Mouse (Mus musculus) lung, embryonic 15.5 days (tissue): ENCODE measurements at regions not wholly inside any gene's neighbourhood (a gene's known extent, or its start where the extent isn't known, plus 50 kb on each side); places are given as distances from the start of the nearest gene placed in this dataset.

Experiments
- ATAC-seq: fragments of 200-750 bp; cut with Nextera tagmentation; 2 replicates; pipeline ENCODE4 v1.8.0; 2017; ENCODE audit warnings: moderate number of reproducible peaks, borderline replicate concordance; ENCODE audit not compliant: low FRiP score, low TSS enrichment; ENCODE audit errors: extremely low read depth
- H3K27ac ChIP-seq: fragments of 300-500 bp; sonication (generic); 2 replicates; pipeline ENCODE4 v1.5.1; 2015; ENCODE audit warnings: moderate library complexity, mild to moderate bottlenecking, inconsistent platforms
- H3K27me3 ChIP-seq: fragments of 300-500 bp; sonication (generic); 2 replicates; pipeline ENCODE4 v1.6.1; 2015; ENCODE audit warnings: inconsistent platforms
- H3K36me3 ChIP-seq: fragments of 300-500 bp; sonication (generic); 2 replicates; pipeline ENCODE4 v1.6.1; 2015; ENCODE audit warnings: inconsistent platforms
- H3K4me1 ChIP-seq: fragments of 300-500 bp; sonication (generic); 2 replicates; pipeline ENCODE4 v1.6.1; 2015; ENCODE audit warnings: inconsistent platforms
- H3K4me2 ChIP-seq: fragments of 300-500 bp; sonication (generic); 2 replicates; pipeline ENCODE4 v1.6.1; 2015; ENCODE audit warnings: inconsistent platforms, mild to moderate bottlenecking, moderate library complexity
- H3K4me3 ChIP-seq: fragments of 300-500 bp; sonication (generic); 2 replicates; pipeline ENCODE4 v1.5.1; 2015; ENCODE audit warnings: mild to moderate bottlenecking, inconsistent platforms
- H3K9ac ChIP-seq: fragments of 300-500 bp; sonication (generic); 2 replicates; pipeline ENCODE4 v1.6.1; 2015; ENCODE audit warnings: inconsistent platforms
- H3K9me3 ChIP-seq: fragments of 300-500 bp; sonication (generic); 2 replicates; pipeline ENCODE4 v1.6.1; 2016; ENCODE audit warnings: inconsistent platforms
- WGBS: fragments of 180-500 bp; shearing (Covaris S2); methylation state at CpG from one replicate; pipeline ENCODE4 v1.1.7; 2015; 5-methylcytosine and 5-hydroxymethylcytosine counted together

DNA sequence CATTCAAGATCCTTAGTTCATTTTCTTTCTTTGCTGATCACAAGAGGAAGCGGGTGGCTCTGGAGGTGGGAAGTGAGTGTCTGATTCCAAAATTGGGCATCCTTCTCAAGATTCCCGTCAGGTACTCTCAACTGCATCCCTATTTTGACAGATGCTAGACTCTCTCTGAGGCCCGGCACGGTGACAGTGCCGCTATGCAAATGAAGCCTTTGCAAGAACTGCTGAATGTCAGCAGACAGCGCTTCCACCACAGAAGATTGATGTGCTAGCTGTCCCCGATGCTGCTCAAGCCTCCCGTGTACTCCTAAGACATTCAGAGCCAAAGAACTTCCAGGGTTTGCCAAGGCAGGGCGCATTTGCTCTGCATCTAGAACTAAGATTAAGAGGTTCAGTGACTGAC lies 50.9 kb upstream of the Cpne4 start:
- no peak overlapping the region for H3K27ac ChIP-seq
- no peak for ATAC-seq

DNA sequence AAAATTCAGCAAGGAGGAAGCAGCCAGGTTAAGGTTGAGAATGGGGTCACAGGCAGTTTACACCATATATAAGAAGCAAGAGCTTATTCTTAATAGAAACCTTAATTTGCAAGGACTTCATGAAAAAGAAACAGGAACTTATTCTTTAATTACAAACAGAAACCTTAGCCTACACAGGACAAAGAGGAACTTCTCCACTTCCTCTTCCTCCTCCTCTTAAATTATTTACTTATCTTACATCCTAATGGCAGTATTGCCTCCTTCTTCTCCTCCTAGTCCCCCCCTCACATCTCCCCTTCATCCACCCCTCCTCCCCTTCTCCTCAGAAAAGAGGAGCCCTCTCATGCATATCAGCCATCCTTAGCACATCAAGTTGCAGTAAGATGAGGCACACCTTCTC lies 56.4 kb upstream of the Cpne4 start:
- ATAC-seq = no peak
- Histone ChIP-seq H3K4me3 (no peak overlapping the region), H3K36me3 (no peaks in the 10 kb centered on the region), H3K27me3 (no peaks in the 10 kb centered on the region), H3K9ac (no peak overlapping the region), H3K4me1 (no peaks in the 10 kb centered on the region), H3K4me2 (no peak overlapping the region), H3K9me3 (no peaks in the 10 kb centered on the region), H3K27ac (no peak overlapping the region)

More for the DNA sequence above, 50.9 kb upstream of the Cpne4 start:
- Histone ChIP-seq H3K4me3 (no peak overlapping the region), H3K27me3 (no peaks in the 10 kb centered on the region), H3K4me1 (no peaks in the 10 kb centered on the region), H3K9me3 (no peaks in the 10 kb centered on the region), H3K4me2 (no peak overlapping the region), H3K36me3 (no peaks in the 10 kb centered on the region), H3K9ac (no peak overlapping the region)
- 59% methylated on average over 9 of the region's 9 CpGs for WGBS

DNA sequence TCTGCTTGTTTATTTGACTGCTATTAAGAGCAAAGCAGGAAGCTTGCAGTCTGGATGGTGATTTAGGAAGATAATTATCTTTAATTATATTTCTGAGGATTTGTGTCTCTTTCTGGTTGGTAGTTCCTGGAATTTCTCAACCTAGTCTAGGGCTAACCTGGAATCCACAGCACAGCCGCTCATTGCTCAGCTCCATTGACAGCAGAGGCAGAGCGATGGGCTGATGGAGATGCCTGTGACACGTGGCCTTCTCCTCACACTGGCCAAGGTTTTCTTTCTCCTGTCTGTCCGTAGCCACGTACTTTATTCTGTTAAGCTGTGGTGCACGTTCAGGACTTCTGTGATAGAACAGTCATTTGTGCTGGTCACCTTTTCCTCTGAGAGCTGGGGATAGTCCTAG lies 57.7 kb upstream of the Cpne4 start:
- 29% methylated on average over 6 of the region's 6 CpGs for WGBS
- Histone ChIP-seq H3K36me3 (no peaks in the 10 kb centered on the region), H3K27ac (no peak overlapping the region), H3K9ac (no peak overlapping the region), H3K4me3 (no peak overlapping the region), H3K4me2 (no peak overlapping the region), H3K4me1 (no peaks in the 10 kb centered on the region), H3K9me3 (no peaks in the 10 kb centered on the region), H3K27me3 (no peaks in the 10 kb centered on the region)
- ATAC-seq = no peak

DNA sequence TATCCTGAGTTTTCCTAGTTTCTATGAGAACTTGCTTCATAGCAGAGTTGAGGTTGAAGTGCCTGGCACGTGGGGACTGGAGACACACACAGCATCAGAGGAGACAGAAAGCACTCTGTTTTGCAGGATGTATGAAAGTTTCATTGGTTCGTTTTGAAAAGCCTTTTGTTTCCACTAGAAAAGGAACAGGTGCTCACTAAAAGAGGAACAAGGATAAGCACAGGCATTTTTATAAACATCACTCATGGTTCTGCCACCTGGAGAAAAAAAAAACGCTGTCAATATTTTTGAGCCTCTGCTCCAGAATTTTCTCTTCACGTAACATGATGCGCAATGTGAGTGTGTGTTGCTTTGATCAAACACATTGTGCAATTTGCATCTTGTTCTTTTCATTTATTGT lies 64.6 kb upstream of the Cpne4 start:
- Histone ChIP-seq H3K4me3 (no peak overlapping the region), H3K36me3 (no peaks in the 10 kb centered on the region), H3K9me3 (no peaks in the 10 kb centered on the region), H3K4me2 (no peak overlapping the region), H3K27me3 (no peaks in the 10 kb centered on the region), H3K27ac (no peak overlapping the region), H3K4me1 (no peaks in the 10 kb centered on the region), H3K9ac (no peak overlapping the region)
- ATAC-seq = no peak
- 59% methylated on average over 5 of the region's 5 CpGs for WGBS

DNA sequence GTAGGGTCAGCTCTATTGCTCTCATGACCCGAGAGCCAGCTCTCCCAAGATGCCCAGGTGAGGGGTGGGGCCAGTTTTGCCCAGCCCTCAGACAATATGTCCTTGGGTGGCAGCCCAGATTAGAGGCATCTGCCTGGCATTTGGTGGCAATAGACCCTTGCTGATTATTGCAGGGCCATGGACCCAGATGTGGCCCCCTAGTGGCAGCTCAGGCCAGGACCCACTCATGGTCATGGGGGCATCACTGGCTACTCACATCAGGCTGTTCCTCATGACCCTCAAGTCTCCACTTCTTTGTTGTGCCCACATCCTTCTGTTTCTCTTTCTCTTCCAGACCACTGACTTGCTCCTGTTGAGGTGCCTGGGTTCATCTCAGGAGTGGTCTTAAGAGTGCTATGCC lies 66.4 kb upstream of the Cpne4 start:
- no peaks in the 10 kb centered on the region for H3K4me1 ChIP-seq
- ATAC-seq = no peak

DNA sequence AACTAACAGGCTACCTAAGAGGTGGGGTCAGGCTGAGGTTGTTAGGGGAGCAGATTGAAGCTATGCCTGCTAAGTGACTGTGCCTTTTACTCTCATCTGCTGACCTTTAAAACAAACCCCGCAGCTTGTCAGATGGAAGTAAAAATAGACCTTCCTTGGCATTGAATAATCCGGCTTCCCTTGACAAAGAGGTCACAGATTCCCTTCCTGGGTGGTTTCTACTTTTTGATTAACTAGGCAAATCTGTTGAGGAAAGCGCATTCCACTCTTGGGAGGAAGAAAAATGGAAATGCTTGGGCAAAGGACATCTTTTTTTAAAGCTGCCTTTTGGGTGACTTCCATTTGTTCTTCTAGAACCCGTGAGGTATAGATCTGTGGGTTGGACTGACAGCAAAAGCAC lies 72.3 kb upstream of the Cpne4 start:
- 59% methylated on average over 4 of the region's 4 CpGs for WGBS
- H3K36me3 ChIP-seq = no peaks in the 10 kb centered on the region
- no peaks in the 10 kb centered on the region for H3K9me3 ChIP-seq
- ATAC-seq = no peak
- no peak overlapping the region for H3K9ac ChIP-seq
- H3K4me1 ChIP-seq = no peaks in the 10 kb centered on the region
- no peak overlapping the region for H3K4me2 ChIP-seq
- no peak overlapping the region for H3K4me3 ChIP-seq
- no peak overlapping the region for H3K27ac ChIP-seq
- H3K27me3 ChIP-seq = no peaks in the 10 kb centered on the region

More for the DNA sequence above, 66.4 kb upstream of the Cpne4 start:
- Histone ChIP-seq H3K27ac (no peak overlapping the region), H3K27me3 (no peaks in the 10 kb centered on the region), H3K36me3 (no peaks in the 10 kb centered on the region), H3K9ac (no peak overlapping the region), H3K9me3 (no peaks in the 10 kb centered on the region), H3K4me3 (no peak overlapping the region), H3K4me2 (no peak overlapping the region)
- WGBS = 73% methylated on average over 1 of the region's 1 CpGs

DNA sequence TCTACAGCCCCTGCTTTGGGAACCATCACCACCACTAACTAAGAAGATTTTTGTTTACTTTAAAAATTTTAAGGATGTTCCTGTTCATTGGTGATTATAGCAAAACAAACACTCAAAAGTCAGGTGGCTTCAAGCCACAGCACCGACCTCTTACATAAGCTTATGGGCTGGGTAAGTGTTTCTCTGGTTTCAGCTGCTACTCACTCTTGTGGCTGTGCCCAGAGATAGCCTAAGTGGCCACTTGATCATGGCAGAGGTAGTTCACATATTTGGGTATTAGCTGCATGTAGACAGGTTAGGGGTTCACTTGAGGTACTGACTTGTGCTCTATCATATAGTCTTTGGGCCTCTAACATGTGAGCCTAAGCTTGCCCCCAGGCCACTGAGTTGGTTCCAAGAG lies 79.8 kb upstream of the Cpne4 start:
- Histone ChIP-seq H3K36me3 (no peaks in the 10 kb centered on the region), H3K9ac (no peak overlapping the region), H3K9me3 (no peaks in the 10 kb centered on the region), H3K4me2 (no peak overlapping the region), H3K27me3 (no peaks in the 10 kb centered on the region), H3K4me1 (no peaks in the 10 kb centered on the region), H3K4me3 (no peak overlapping the region), H3K27ac (no peak overlapping the region)
- WGBS = 23% methylated on average over 1 of the region's 1 CpGs
- ATAC-seq = 0 out of 2 replicates have a peak, but pooled peaks have one; percentile 55

DNA sequence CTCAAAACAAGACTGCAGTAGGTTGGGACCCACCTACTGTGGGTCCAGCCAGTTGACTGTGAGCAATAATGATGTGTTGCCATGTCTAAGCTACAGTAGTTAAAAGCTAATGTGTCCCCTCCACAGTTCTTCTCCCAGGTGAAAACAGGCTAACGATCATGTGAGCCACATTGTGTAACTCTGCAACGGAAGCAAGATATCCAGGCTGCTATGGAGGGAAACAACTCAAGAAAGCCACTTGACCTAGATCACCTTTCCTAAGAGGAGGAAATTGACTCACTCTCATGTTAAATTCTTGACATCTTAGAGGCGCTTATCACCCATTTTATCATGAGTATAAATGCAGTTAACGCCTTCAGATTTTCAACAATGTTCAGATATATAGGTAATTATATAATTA lies 83.4 kb upstream of the Cpne4 start:
- no peak overlapping the region for H3K27ac ChIP-seq
- no peaks in the 10 kb centered on the region for H3K27me3 ChIP-seq
- WGBS = 59% methylated on average over 4 of the region's 4 CpGs
- H3K9me3 ChIP-seq = no peaks in the 10 kb centered on the region
- no peak overlapping the region for H3K4me3 ChIP-seq
- no peak for ATAC-seq
- H3K36me3 ChIP-seq = no peaks in the 10 kb centered on the region
- no peaks in the 10 kb centered on the region for H3K4me1 ChIP-seq
- H3K9ac ChIP-seq = no peak overlapping the region
- H3K4me2 ChIP-seq = no peak overlapping the region

DNA sequence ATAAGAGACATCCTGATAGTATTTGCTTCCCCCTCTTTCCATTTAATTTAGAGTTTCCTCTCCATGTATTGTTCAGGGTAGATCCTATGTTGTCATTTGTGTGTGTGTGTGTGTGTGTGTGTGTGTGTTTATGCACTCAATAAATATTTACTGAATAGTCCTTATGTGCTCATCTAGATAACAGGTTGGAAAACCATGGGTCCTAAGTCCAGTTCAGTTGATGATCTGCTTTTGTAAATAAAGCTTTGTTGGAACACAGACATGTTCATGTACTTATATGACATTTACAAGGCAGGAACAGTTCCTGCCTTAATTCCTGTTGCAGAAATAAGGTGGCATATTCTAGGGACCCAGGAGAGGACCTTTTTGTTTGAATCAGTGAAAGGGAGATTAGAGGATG lies 87.0 kb upstream of the Cpne4 start:
- H3K36me3 ChIP-seq = no peaks in the 10 kb centered on the region
- H3K27me3 ChIP-seq = no peaks in the 10 kb centered on the region
- no peaks in the 10 kb centered on the region for H3K4me1 ChIP-seq
- no peak overlapping the region for H3K4me3 ChIP-seq
- H3K4me2 ChIP-seq = no peak overlapping the region
- no peak overlapping the region for H3K27ac ChIP-seq
- no peak overlapping the region for H3K9ac ChIP-seq
- no peaks in the 10 kb centered on the region for H3K9me3 ChIP-seq
- ATAC-seq = no peak

DNA sequence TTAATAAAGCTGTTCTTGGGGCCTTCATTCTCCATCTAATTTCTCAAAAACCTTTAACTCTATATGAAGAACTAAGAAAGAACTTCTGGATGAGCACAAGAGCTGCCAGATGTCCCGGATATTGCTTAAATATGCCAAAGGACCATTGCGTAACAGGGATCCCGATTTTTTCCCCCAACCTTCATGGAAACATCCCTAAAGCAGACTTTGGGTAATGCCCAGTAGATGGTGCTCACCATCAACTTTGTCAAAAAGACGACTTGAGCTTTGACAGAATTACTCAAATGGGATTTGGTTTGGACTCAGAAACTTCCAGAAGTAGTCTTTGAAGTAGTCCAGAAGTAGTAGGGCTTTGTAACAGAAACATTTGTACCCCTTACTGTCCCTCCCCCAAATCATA lies 89.5 kb upstream of the Cpne4 start:
- no peaks in the 10 kb centered on the region for H3K4me1 ChIP-seq
- H3K27ac ChIP-seq = no peak overlapping the region
- ATAC-seq = no peak
- H3K4me2 ChIP-seq = no peak overlapping the region
- 22% methylated on average over 4 of the region's 4 CpGs for WGBS
- H3K9me3 ChIP-seq = no peaks in the 10 kb centered on the region
- H3K27me3 ChIP-seq = no peaks in the 10 kb centered on the region
- H3K4me3 ChIP-seq = no peak overlapping the region
- no peak overlapping the region for H3K9ac ChIP-seq
- no peaks in the 10 kb centered on the region for H3K36me3 ChIP-seq

DNA sequence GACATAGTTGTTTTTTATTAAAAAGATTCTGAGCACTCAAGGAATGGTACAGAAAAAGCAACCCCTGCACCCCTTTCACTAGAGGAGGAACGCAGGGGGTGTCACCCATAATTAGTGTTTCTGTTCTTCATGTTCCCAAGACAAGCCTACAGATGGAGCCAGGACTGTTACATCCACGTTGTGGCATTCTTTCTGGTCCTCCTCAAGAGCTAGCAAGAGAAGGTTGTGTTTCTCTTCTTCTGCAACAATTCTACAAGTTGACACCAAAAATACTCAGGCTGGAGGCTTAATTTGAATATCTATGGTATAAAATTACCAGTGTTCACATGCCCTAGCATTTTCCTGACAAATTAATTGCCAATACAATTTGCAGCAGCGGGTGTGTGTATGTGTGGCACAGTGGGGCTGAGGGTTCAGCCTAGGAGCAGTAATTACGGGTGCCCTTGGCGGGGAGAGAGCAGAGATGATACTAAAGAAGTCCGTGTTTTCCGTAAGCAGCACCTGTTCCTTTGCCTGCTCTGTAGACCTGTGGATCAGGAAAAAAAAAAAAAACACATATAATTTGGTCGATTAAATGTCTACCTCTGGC lies 98.4 kb upstream of the Cpne4 start:
- no peaks in the 10 kb centered on the region for H3K36me3 ChIP-seq
- no peak overlapping the region for H3K27ac ChIP-seq
- no peak overlapping the region for H3K9ac ChIP-seq
- no peak overlapping the region for H3K4me3 ChIP-seq
- H3K4me1 ChIP-seq = 0 out of 2 replicates have a peak, but pooled peaks cover 7% of the 10 kb centered on the region
- H3K9me3 ChIP-seq = no peaks in the 10 kb centered on the region
- no peak for ATAC-seq
- no peaks in the 10 kb centered on the region for H3K27me3 ChIP-seq
- H3K4me2 ChIP-seq = no peak overlapping the region
- WGBS = 72% methylated on average over 8 of the region's 8 CpGs

DNA sequence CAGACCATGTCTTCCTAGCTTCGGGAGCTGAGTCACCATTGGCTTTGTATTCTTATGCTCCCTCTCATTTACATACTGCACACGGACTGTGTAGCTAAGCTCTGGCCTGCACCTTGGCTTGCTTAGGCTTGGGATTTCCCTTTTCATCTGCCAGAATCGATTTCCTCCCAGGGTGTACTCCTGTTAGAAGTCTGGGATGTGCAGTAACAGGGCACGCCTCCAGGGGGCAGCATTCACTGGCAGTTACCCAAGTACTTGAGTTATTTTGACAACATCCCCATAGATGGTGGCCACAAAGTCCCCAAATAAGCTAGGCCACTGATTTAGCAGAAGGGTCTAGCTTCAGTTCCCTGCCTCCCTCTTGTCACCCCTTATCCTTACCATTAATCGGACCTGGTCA lies 102.2 kb upstream of the Cpne4 start:
- Histone ChIP-seq H3K36me3 (no peaks in the 10 kb centered on the region), H3K4me1 (0 out of 2 replicates have a peak, but pooled peaks cover 7% of the 10 kb centered on the region), H3K9ac (no peak overlapping the region), H3K9me3 (no peaks in the 10 kb centered on the region), H3K4me2 (no peak overlapping the region), H3K27ac (no peak overlapping the region), H3K27me3 (no peaks in the 10 kb centered on the region), H3K4me3 (no peak overlapping the region)
- WGBS = 54% methylated on average over 5 of the region's 5 CpGs
- no peak for ATAC-seq

DNA sequence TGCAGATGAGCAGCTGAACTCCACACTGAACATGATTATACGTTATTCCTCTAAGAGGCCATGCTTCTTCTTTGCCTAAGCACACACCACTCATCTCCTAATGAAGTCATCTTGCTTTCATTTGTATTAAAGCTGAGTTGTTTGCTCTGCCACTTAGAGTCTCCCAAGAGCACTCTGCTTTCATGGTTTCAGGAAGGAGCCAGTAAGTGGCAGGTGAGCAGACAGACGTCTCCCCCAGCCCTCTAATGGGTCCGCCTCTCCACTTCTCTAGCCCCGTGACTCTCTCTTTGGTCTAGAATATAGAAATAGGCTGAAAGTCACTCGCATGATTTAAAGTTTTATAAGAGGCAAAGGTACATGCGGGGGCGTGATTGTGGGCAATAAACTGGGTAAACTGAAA lies 103.8 kb upstream of the Cpne4 start:
- Histone ChIP-seq H3K27ac (no peak overlapping the region), H3K4me2 (no peak overlapping the region), H3K4me3 (no peak overlapping the region), H3K9me3 (no peaks in the 10 kb centered on the region), H3K27me3 (no peaks in the 10 kb centered on the region), H3K36me3 (no peaks in the 10 kb centered on the region), H3K4me1 (0 out of 2 replicates have a peak, but pooled peaks cover 7% of the 10 kb centered on the region), H3K9ac (no peak overlapping the region)
- 52% methylated on average over 7 of the region's 7 CpGs for WGBS
- peak; percentile 79 for ATAC-seq
